In the genomic region with DNA sequence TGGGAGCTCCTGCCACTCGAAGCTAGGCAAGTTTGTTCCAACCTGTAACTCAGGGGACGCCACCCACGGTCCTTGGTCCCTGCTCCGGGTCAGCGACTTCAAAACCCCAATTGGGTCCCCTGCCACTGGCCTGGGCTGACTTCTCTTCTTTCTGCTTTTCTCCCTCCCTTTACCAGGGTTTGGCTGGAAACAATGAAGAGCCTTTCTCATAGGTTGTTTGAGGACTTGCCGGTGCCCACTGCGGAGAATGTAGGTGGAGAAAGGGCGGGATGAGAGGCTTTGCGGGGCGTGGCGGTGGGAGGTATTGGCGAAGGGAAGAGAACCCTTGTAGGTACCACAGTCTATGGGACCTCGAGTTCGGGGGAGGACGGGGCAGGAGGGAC, we compare ENCODE assay signal across 8 mouse cellular contexts. TPM values are rescaled to one million over a fixed set of nuclear protein-coding genes. Genes with fewer than 3 reads are reported as not detected.
DNase-seq lines count a peak whose midpoint lies in the region; ATAC-seq and TF ChIP-seq lines count a peak whose summit lies in the region.

Gene Gabra4, minus strand, starts transcription at position 194 of the 383 bp plus-strand sequence.

- H3K4me3 ChIP-seq in ES-E14 (ENCODE audit: insufficient read depth in 1 of 2, low read depth in 1 of 2, low read length in 2 of 2, poor library complexity in 1 of 2, severe bottlenecking in 1 of 2): peak within 1 kb of the TSS; percentile 51 to 72
- peak within 1 kb of the TSS; percentile 58 for H3K4me3 ChIP-seq in embryonic facial prominence, embryonic 15.5 days (replicated peaks)
- peak within 1 kb of the TSS; percentile 53 for H3K4me3 ChIP-seq in limb, embryonic 14.5 days (replicated peaks; ENCODE audit: low read length)

- DNase-seq in frontal cortex, adult 2 months (ENCODE audit: extremely low spot score in 1 of 2, low spot score in 1 of 2): peak in 1 of 2 experiments; percentile 44
- DNase-seq in frontal cortex, postnatal 14 days (ENCODE audit: low spot score in 2 of 2): no peak
- DNase-seq in ES-E14 (ENCODE audit: low read depth, low spot score): peak; percentile 24
- peak; percentile 7 for DNase-seq in kidney, adult 9 months
- no peak for DNase-seq in limb, embryonic 14.5 days (ENCODE audit: low spot score)
- DNase-seq in retina, embryonic 14.5 days (ENCODE audit: low spot score): peak; percentile 35
- no peak for DNase-seq in spleen, adult 18-20 months

- peak; percentile 56; the same call in 1 of the 2 replicates for ATAC-seq in embryonic facial prominence, embryonic 15.5 days (ENCODE audit: insufficient number of reproducible peaks, low FRiP score, low TSS enrichment, low read depth)
- ATAC-seq in limb, embryonic 14.5 days (ENCODE audit: low FRiP score, low read depth): peak; percentile 35; the same call in 1 of the 2 replicates

- WGBS in embryonic facial prominence, embryonic 15.5 days: under 1% methylated on average over 15 of the region's 15 CpGs
- 0% methylated on average over 15 of the region's 15 CpGs for WGBS in limb, embryonic 14.5 days

- H3K9me3 ChIP-seq in ES-E14 (ENCODE audit: control insufficient read depth, insufficient read depth, low read depth, low read length): no peaks in the 10 kb centered on the region
- no peaks in the 10 kb centered on the region for H3K9me3 ChIP-seq in embryonic facial prominence, embryonic 15.5 days (replicated peaks)
- H3K9me3 ChIP-seq in limb, embryonic 14.5 days (ENCODE audit: control insufficient read depth, low read length): no peaks in the 10 kb centered on the region

- peak within 1 kb of the TSS; percentile 49; the same call in 1 of the 2 replicates for H3K9ac ChIP-seq in ES-E14 (ENCODE audit: insufficient read depth, low read depth, low read length, poor library complexity, severe bottlenecking)
- H3K9ac ChIP-seq in embryonic facial prominence, embryonic 15.5 days: no peak within 1 kb of the TSS; the same call in 1 of the 2 replicates
- H3K9ac ChIP-seq in limb, embryonic 14.5 days (ENCODE audit: low read depth, low read length, severe bottlenecking): peak within 1 kb of the TSS; percentile 48

- in situ Hi-C loops in ES-E14 (cut with MboI; ENCODE audit: low sequenced_read_pairs in 2 of 2, unreplicated experiment in 2 of 2): no loop called here

- H3K4me1 ChIP-seq in ES-E14 (ENCODE audit: control insufficient read depth in 2 of 2, insufficient read depth in 2 of 2, low read length in 2 of 2, poor library complexity in 1 of 2): no peaks in the 10 kb centered on the region
- H3K4me1 ChIP-seq in embryonic facial prominence, embryonic 15.5 days: peaks cover 9% of the 10 kb centered on the region; the same call in 1 of the 2 replicates
- H3K4me1 ChIP-seq in limb, embryonic 14.5 days (ENCODE audit: control insufficient read depth, insufficient read depth, low read length): no peaks in the 10 kb centered on the region

- H3K4me2 ChIP-seq in embryonic facial prominence, embryonic 15.5 days (replicated peaks): peak within 1 kb of the TSS; percentile 96
- peak within 1 kb of the TSS; percentile 96 for H3K4me2 ChIP-seq in limb, embryonic 14.5 days (replicated peaks; ENCODE audit: low read depth, low read length, severe bottlenecking)

- H3K36me3 ChIP-seq in ES-E14 (ENCODE audit: control insufficient read depth, insufficient read depth, low read length, poor library complexity, severe bottlenecking): no peaks in the 10 kb centered on the region
- H3K36me3 ChIP-seq in embryonic facial prominence, embryonic 15.5 days: no peaks in the 10 kb centered on the region
- H3K36me3 ChIP-seq in limb, embryonic 14.5 days (ENCODE audit: control insufficient read depth, insufficient read depth, low read length): no peaks in the 10 kb centered on the region

- no peak within 1 kb of the TSS for H3K27ac ChIP-seq in ES-E14 (ENCODE audit: insufficient read depth, low read depth, low read length, poor library complexity, severe bottlenecking)
- H3K27ac ChIP-seq in embryonic facial prominence, embryonic 15.5 days (replicated peaks): no peak within 1 kb of the TSS
- no peak within 1 kb of the TSS for H3K27ac ChIP-seq in limb, embryonic 14.5 days (replicated peaks; ENCODE audit: low read depth, low read length)

- H3K27me3 ChIP-seq in embryonic facial prominence, embryonic 15.5 days: peaks cover 18% of the 10 kb centered on the region
- H3K27me3 ChIP-seq in limb, embryonic 14.5 days (ENCODE audit: control insufficient read depth, insufficient read depth, low read length): peaks cover 21% of the 10 kb centered on the region

- no peak for TF ChIP-seq POLR2A in limb, embryonic 14.5 days (IDR thresholded peaks at IDR 0.05; ENCODE audit: borderline replicate concordance, extremely low read depth, insufficient read depth, insufficient read length)

TF ChIP-seq in ES-E14, 5 proteins besides CTCF, POLR2A, EP300 and RAD21:
- TF ChIP-seq MAFK (IDR thresholded peaks at IDR 0.05; ENCODE audit: insufficient read depth, low read depth, low read length): no peak
- TF ChIP-seq ZC3H11A (IDR thresholded peaks at IDR 0.05; ENCODE audit: borderline replicate concordance, low read depth, low read length): no peak
- TF ChIP-seq CHD2 (IDR thresholded peaks at IDR 0.05; ENCODE audit: low read depth, low read length): no peak
- TF ChIP-seq ZNF384 (IDR thresholded peaks at IDR 0.05; ENCODE audit: low read depth, low read length): no peak
- no peak for TF ChIP-seq HCFC1 (IDR thresholded peaks at IDR 0.05; ENCODE audit: borderline replicate concordance, insufficient read depth, low read length)

RNA-seq across cellular contexts. Expression of gene Gabra4, which starts in this region (rescaled TPM):
- polyA plus RNA-seq in frontal cortex, adult 2 months (2012; rRNA removed): 41.6 and 43.5 TPM in 2 replicates
- total RNA-seq in ES-E14 (2012; rRNA removed): 0.53 and 0.76 TPM in 2 replicates
- 6.3 and 8.6 TPM in 2 replicates for polyA plus RNA-seq in embryonic facial prominence, embryonic 15.5 days (2015; fragmentation: Nextera tagmentation; extraction: Ambion mirVana)
- polyA plus RNA-seq in limb, embryonic 14.5 days (2012; rRNA removed): 2.2 and 2.4 TPM in 2 replicates
- polyA plus RNA-seq in limb, embryonic 14.5 days (2014; fragmentation: Nextera tagmentation; extraction: Ambion mirVana): 6.0 and 9.4 TPM in 2 replicates

Comparison
In these comparisons a context has a peak if more than half of its experiments do, and no peak if none do; other contexts are left out.
1. Peak in DNase-seq, H3K4me3 ChIP-seq and H3K9ac ChIP-seq in ES-E14; RNA of the gene not detected or under 1 TPM.
2. DNase-seq: peak in kidney, adult 9 months (single experiment) and retina, embryonic 14.5 days (single experiment); none in frontal cortex, postnatal 14 days (0 of 2), limb, embryonic 14.5 days (single experiment) and spleen, adult 18-20 months (0 of 2).
3. Peak in every context shown above with its lines, with median percentiles within 50 percentile points of each other: H3K4me3 ChIP-seq.